In genomic region chr15:102520416-102520815, GRCm38 (mm10) we compare ENCODE assay signal across 12 mouse cellular contexts. TPM values are rescaled to one million over a fixed set of nuclear protein-coding genes. Genes with fewer than 3 reads are reported as not detected.
DNase-seq lines count a peak whose midpoint lies in the region; ATAC-seq and TF ChIP-seq lines count a peak whose summit lies in the region.
"Had no signal": no experiment of that assay in that cellular context is flagged by ENCODE, and none has a peak within 500 bp of the region (broad histone marks: within the 10 kb centered on the region; RNA-seq: fewer than 3 reads in every experiment).

No protein-coding gene starts in this region.

- intact Hi-C loops in heart, postnatal 25 days (cut with DNase I) = loop anchor here (5.0 kb wide), 1 partner anchor 143 kb away; no protein-coding TSS in a partner anchor

- TF ChIP-seq CTCF in heart, postnatal 0 days (IDR thresholded peaks at IDR 0.05; ENCODE audit: low read depth) = no peak
- no peak for TF ChIP-seq CTCF in G1E (IDR thresholded peaks at IDR 0.05; ENCODE audit: low read depth, low read length)

- peaks cover 29% of the 10 kb centered on the region for H3K36me3 ChIP-seq in heart, postnatal 0 days (replicated peaks; ENCODE audit: control insufficient read depth, insufficient read depth, low read length)
- peaks cover 56% of the 10 kb centered on the region for H3K36me3 ChIP-seq in G1E (replicated peaks)
- H3K36me3 ChIP-seq in limb, embryonic 13.5 days = peaks cover 40% of the 10 kb centered on the region

- H3K9me3 ChIP-seq in heart, postnatal 0 days (replicated peaks; ENCODE audit: control insufficient read depth, low read length) = no peaks in the 10 kb centered on the region
- no peaks in the 10 kb centered on the region for H3K9me3 ChIP-seq in G1E (replicated peaks)
- H3K9me3 ChIP-seq in limb, embryonic 13.5 days = no peaks in the 10 kb centered on the region
- H3K9me3 ChIP-seq: midbrain, embryonic 10.5 days had no signal

- no peak overlapping the region for H3K9ac ChIP-seq in heart, postnatal 0 days (replicated peaks; ENCODE audit: low read depth, low read length)
- peak overlapping the region; percentile 48 for H3K9ac ChIP-seq in limb, embryonic 13.5 days

- H3K27ac ChIP-seq in heart, postnatal 0 days (ENCODE audit: low read depth) = peak overlapping the region; percentile 99
- H3K27ac ChIP-seq in limb, embryonic 13.5 days = no peak overlapping the region
- H3K27ac ChIP-seq: midbrain, embryonic 10.5 days had no signal

- peak; percentile 27 to 63 for DNase-seq in adrenal gland, adult (ENCODE audit: inconsistent age in 2 of 2, low spot score in 1 of 2)
- DNase-seq in adrenal gland, postnatal 36 days = no peak
- peak; percentile 47 for DNase-seq in heart, postnatal 0 days (ENCODE audit: low spot score)
- DNase-seq in heart, postnatal 25 days (ENCODE audit: low spot score) = no peak
- DNase-seq in G1E (ENCODE audit: low spot score) = no peak
- DNase-seq in thymus, postnatal 25 days = no peak
- DNase-seq in ovary, postnatal 14 days (ENCODE audit: low spot score) = no peak
- DNase-seq: gastrocnemius, postnatal 36 days; kidney, postnatal 4 days; left cerebral cortex, postnatal 4 days had no signal

- no peak for ATAC-seq in heart, postnatal 0 days (ENCODE audit: insufficient read depth, low read depth)
- no peak for ATAC-seq in G1E (ENCODE audit: extremely low read depth, insufficient number of reproducible peaks, low FRiP score, poor library complexity, severe bottlenecking)
- ATAC-seq in limb, embryonic 13.5 days (ENCODE audit: low FRiP score, low read depth) = no peak

- TF ChIP-seq EP300 in heart, postnatal 0 days (IDR thresholded peaks at IDR 0.05; ENCODE audit: low read depth) = no peak

- 42% methylated on average over 4 of the region's 4 CpGs for WGBS in heart, postnatal 0 days
- WGBS in limb, embryonic 13.5 days = 87% methylated on average over 4 of the region's 4 CpGs

- H3K4me3 ChIP-seq in heart, postnatal 0 days (ENCODE audit: low read depth, low read length) = no peak overlapping the region
- H3K4me3 ChIP-seq in G1E (ENCODE audit: low read depth, low read length) = peak overlapping the region; percentile 33; the same call in 1 of the 2 replicates
- H3K4me3 ChIP-seq in limb, embryonic 13.5 days = no peak overlapping the region

- H3K4me2 ChIP-seq in heart, postnatal 0 days (ENCODE audit: low read depth, low read length) = no peak overlapping the region
- H3K4me2 ChIP-seq in limb, embryonic 13.5 days (replicated peaks) = 0 out of 2 replicates have a peak overlapping the region, but pooled peaks have one; percentile 11

- peaks cover 22% of the 10 kb centered on the region for H3K4me1 ChIP-seq in heart, postnatal 0 days (ENCODE audit: control insufficient read depth, insufficient read depth)
- H3K4me1 ChIP-seq in G1E (ENCODE audit: insufficient read depth, low read depth, low read length) = peaks cover 53% of the 10 kb centered on the region
- H3K4me1 ChIP-seq in limb, embryonic 13.5 days = peaks cover 27% of the 10 kb centered on the region

- H3K27me3 ChIP-seq in heart, postnatal 0 days (ENCODE audit: control insufficient read depth, insufficient read depth, low read length) = no peaks in the 10 kb centered on the region
- H3K27me3 ChIP-seq in G1E (ENCODE audit: insufficient read depth, low read length) = peaks cover 11% of the 10 kb centered on the region
- H3K27me3 ChIP-seq in limb, embryonic 13.5 days = no peaks in the 10 kb centered on the region

RNA-seq across cellular contexts. Expression of gene Tarbp2, which starts 2.4 kb away (rescaled TPM):
- 10 to 100 TPM; 32.5 to 33.5 TPM for total RNA-seq in adrenal gland, postnatal 36 days (2021)
- total RNA-seq in heart, postnatal 0 days (2014; rRNA removed; ENCODE audit: low replicate concordance) = 73.7 and 74.9 TPM in 2 replicates
- polyA plus RNA-seq in heart, postnatal 0 days (2015; fragmentation: Nextera tagmentation; extraction: Ambion mirVana) = 65.4 and 68.5 TPM in 2 replicates
- 10 to 100 TPM; 46.6 to 47.6 TPM for total RNA-seq in heart, postnatal 25 days (2021)
- total RNA-seq in G1E (2014; fragmentation: Nextera tagmentation) (9.5 and 11.6 TPM in 2 replicates), G1E (2017) (32.9 and 41.6 TPM in 2 replicates)
- 58.6 and 63.8 TPM in 2 replicates for polyA plus RNA-seq in G1E (2012)
- 101 and 107 TPM in 2 replicates for polyA plus RNA-seq in limb, embryonic 13.5 days (2015; fragmentation: Nextera tagmentation; extraction: Ambion mirVana)

RNA-seq across cellular contexts. Expression of gene Map3k12, which starts 3.6 kb away (rescaled TPM):
- 1 to 10 TPM; 8.0 to 8.9 TPM for total RNA-seq in adrenal gland, postnatal 36 days (2021)
- total RNA-seq in heart, postnatal 0 days (2014; rRNA removed; ENCODE audit: low replicate concordance) = 4.7 and 6.1 TPM in 2 replicates
- 4.1 and 4.6 TPM in 2 replicates for polyA plus RNA-seq in heart, postnatal 0 days (2015; fragmentation: Nextera tagmentation; extraction: Ambion mirVana)
- 1 to 10 TPM; 3.2 to 4.5 TPM for total RNA-seq in heart, postnatal 25 days (2021)
- 0.75 and 1.4 TPM in 2 replicates for total RNA-seq in G1E (2014; fragmentation: Nextera tagmentation)
- total RNA-seq in G1E (2017) = 1.9 TPM in 2 replicates
- polyA plus RNA-seq in G1E (2012) = 0.60 and 0.72 TPM in 2 replicates
- polyA plus RNA-seq in limb, embryonic 13.5 days (2015; fragmentation: Nextera tagmentation; extraction: Ambion mirVana) = 22.4 and 24.5 TPM in 2 replicates

RNA-seq across cellular contexts. Expression of gene Npff, which starts 4.3 kb away (rescaled TPM):
- total RNA-seq in adrenal gland, postnatal 36 days (2021) = 1 to 10 TPM; 2.5 to 3.6 TPM
- total RNA-seq in heart, postnatal 0 days (2014; rRNA removed; ENCODE audit: low replicate concordance) = 0.84 TPM in 1 of 2 replicates, not detected in the other
- polyA plus RNA-seq in heart, postnatal 0 days (2015; fragmentation: Nextera tagmentation; extraction: Ambion mirVana) = 0.89 and 1.1 TPM in 2 replicates
- 1 to 10 TPM; 2.5 to 2.8 TPM for total RNA-seq in heart, postnatal 25 days (2021)
- 3.2 and 5.1 TPM in 2 replicates for total RNA-seq in G1E (2014; fragmentation: Nextera tagmentation)
- 1.1 and 1.8 TPM in 2 replicates for total RNA-seq in G1E (2017)
- 0.70 and 0.92 TPM in 2 replicates for polyA plus RNA-seq in G1E (2012)
- polyA plus RNA-seq in limb, embryonic 13.5 days (2015; fragmentation: Nextera tagmentation; extraction: Ambion mirVana) = 2.9 and 3.4 TPM in 2 replicates

RNA-seq across cellular contexts. Expression of gene Gm10337, which starts 16.9 kb away (rescaled TPM):
- total RNA-seq in adrenal gland, postnatal 36 days (2021) = not detected
- not detected in 2 replicates for total RNA-seq in heart, postnatal 0 days (2014; rRNA removed; ENCODE audit: low replicate concordance)
- polyA plus RNA-seq in heart, postnatal 0 days (2015; fragmentation: Nextera tagmentation; extraction: Ambion mirVana) = not detected in 2 replicates
- not detected for total RNA-seq in heart, postnatal 25 days (2021)
- total RNA-seq in G1E (2014; fragmentation: Nextera tagmentation) (28.7 TPM in 1 of 2 replicates, not detected in the other), G1E (2017) (not detected in 2 replicates)
- not detected in 2 replicates for polyA plus RNA-seq in G1E (2012)
- 2.5 and 7.5 TPM in 2 replicates for polyA plus RNA-seq in limb, embryonic 13.5 days (2015; fragmentation: Nextera tagmentation; extraction: Ambion mirVana)
- total RNA-seq: gastrocnemius, postnatal 36 days; left cerebral cortex, postnatal 4 days had no signal
- polyA plus RNA-seq: midbrain, embryonic 10.5 days had no signal

RNA-seq across cellular contexts. Expression of gene Pcbp2, which starts 50.1 kb away (rescaled TPM):
- total RNA-seq in adrenal gland, postnatal 36 days (2021) = 100 to 1,000 TPM; 724 to 759 TPM
- 180 and 221 TPM in 2 replicates for total RNA-seq in heart, postnatal 0 days (2014; rRNA removed; ENCODE audit: low replicate concordance)
- 118 and 121 TPM in 2 replicates for polyA plus RNA-seq in heart, postnatal 0 days (2015; fragmentation: Nextera tagmentation; extraction: Ambion mirVana)
- total RNA-seq in heart, postnatal 25 days (2021) = 100 to 1,000 TPM; 458 to 504 TPM
- 1,640 and 1,748 TPM in 2 replicates for total RNA-seq in G1E (2014; fragmentation: Nextera tagmentation)
- total RNA-seq in G1E (2017) = 202 and 214 TPM in 2 replicates
- 660 and 876 TPM in 2 replicates for polyA plus RNA-seq in G1E (2012)
- 262 and 273 TPM in 2 replicates for polyA plus RNA-seq in limb, embryonic 13.5 days (2015; fragmentation: Nextera tagmentation; extraction: Ambion mirVana)

Comparison
In these comparisons a context has a peak if more than half of its experiments do, and no peak if none do; other contexts are left out.
1. DNase-seq: peak in adrenal gland, adult (2 of 2) and heart, postnatal 0 days (single experiment); none in adrenal gland, postnatal 36 days (0 of 2), heart, postnatal 25 days (single experiment), G1E (single experiment), thymus, postnatal 25 days (single experiment) and ovary, postnatal 14 days (single experiment).